Mouse (Mus musculus) CD8-positive naive resting alpha-beta T cell, adult 2 months (primary cell): ENCODE measurements at regions not wholly inside any gene's neighbourhood (a gene's known extent, or its start where the extent isn't known, plus 50 kb on each side); places are given as distances from the start of the nearest gene placed in this dataset.

Source experiments
- DNase-seq, 2 experiments: peaks; one replicate each; pipeline ENCODE4 v3.0.0; 2022; ENCODE audit warnings: low read depth in 2 of 2, low spot score in 2 of 2

DNA sequence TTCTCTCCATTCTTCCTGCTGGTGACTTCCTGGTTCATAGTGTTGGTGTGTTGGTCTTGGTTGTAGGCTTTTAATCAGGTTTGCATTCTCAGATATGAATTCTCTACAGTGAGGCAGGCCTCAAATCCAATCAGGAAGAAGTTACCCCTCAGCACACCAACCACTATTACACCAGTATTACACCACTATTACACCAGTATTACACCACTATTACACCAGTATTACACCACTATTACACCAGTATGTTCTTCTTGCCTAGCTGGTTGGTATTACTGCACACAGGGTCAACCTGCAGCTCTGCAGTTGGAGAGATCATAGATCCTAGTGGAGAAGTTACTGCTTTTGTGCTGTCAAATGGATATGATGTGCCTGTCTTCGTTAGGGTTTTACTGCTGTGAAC, 129.6 kb downstream of the Tmem17 start:
- no peak for DNase-seq

- DNase-seq = no peak
Measured at GRCm38 (mm10) chr11:22644010-22644625, 132.2 kb downstream of the Tmem17 start.

GRCm38 (mm10) chr11:22644877-22645276, 133.0 kb downstream of the Tmem17 start:
- DNase-seq = no peak

DNA sequence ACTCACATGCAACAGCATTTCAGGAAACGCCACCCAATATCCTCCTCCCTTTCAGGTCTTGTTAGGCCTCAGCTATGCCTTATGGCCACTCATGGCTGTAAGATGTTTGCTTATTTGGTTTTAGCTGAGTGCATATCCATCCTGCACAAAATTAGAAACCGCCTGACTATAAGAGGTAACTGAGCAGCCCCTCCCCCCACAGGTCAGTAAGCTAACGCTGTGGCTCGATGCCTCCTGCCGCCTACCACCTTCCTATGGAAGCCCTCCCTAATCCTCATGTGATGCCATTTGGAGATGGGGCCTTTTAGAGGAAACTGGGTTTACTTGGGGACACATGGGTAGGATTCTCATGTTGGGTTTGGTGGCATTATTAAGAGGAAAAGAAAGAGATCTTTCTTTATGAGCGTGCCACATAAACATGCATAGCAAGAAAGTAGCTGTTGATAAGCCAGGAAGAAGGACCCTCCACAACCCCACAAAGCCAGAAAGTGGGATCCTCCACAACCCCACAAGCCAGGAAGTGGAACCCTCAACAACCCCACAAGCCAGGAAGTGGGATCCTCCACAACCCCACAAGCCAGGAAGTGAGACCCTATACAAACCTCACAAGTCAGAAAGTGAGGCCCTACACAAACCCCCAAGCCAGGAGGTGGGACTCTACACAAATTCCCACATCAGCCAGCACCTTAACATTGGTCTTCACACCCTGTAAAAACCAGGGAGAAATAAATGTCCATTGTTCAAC, 134.5 kb downstream of the Tmem17 start:
- no peak for DNase-seq

GRCm38 (mm10) chr11:22648275-22648674, 136.4 kb downstream of the Tmem17 start:
- no peak for DNase-seq

GRCm38 (mm10) chr11:22650771-22651170, 138.9 kb downstream of the Tmem17 start:
- DNase-seq = no peak

- DNase-seq = no peak
Measured at GRCm38 (mm10) chr11:22651313-22651712, 139.4 kb downstream of the Tmem17 start.

DNA sequence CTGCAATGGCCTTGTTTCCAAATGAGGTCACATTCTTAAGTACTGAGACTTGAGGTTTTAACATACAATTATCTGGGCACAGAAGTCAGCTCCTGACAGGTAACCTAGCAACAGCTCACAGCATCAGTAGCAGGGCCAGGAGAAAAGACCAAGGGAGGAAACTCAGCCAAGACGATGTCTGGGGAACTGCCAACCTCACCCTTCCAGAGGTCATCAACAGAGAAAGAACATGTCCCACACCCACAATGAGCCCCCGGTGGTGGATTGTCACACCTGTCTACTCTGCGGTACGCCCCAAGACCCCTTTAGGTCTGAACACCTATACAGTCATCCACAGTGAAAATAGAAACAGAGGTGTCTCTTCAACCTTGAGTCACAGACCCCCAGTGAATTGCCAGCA, 140.0 kb downstream of the Tmem17 start:
- no peak for DNase-seq

- no peak for DNase-seq
Measured at GRCm38 (mm10) chr11:22652931-22653330, 141.0 kb downstream of the Tmem17 start.

- DNase-seq = no peak
Measured at GRCm38 (mm10) chr11:22653366-22653765, 141.5 kb downstream of the Tmem17 start.

GRCm38 (mm10) chr11:22657635-22658034, 145.7 kb downstream of the Tmem17 start:
- no peak for DNase-seq

- DNase-seq = no peak
Measured at GRCm38 (mm10) chr11:22661072-22661471, 149.2 kb downstream of the Tmem17 start.

DNA sequence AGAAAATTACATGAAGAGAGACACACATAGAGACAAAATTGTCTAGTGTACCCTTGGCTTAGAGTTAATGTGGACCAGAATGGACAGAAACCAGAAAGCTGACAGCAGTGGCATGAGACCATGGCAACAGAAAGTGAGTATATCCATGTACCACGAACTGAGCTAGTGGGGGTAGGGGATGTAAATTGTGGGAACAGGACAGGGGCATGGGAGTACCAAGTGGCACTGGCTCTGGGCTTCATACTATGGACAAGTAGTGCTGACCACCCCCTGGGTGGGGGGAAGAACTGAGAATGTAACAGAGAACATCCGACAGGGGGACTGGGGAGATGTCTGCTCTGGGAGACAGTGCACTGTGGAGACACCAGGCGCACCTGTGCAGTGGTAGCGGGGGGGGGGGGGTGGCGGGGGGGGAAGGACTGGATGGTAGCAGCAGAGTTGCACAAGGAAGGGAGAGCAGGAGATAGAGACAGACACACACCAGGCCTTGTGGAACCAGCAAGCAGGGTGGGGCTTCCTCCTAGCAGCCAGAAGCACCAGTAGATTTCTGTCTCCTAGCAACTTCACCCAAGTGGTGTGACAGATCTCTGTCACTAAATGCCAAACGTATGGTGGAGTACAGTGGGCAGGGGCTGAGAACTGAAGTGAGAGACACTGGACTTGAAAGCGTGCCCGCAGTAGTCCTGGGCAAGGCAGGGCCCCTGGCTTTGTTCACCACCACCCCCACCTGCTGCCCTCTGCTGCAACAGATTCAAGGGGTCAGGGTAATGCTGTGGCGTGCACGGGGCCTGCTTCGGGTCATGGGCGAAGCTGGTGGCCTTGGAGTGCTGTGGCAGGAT, 150.0 kb downstream of the Tmem17 start:
- no peak for DNase-seq

DNA sequence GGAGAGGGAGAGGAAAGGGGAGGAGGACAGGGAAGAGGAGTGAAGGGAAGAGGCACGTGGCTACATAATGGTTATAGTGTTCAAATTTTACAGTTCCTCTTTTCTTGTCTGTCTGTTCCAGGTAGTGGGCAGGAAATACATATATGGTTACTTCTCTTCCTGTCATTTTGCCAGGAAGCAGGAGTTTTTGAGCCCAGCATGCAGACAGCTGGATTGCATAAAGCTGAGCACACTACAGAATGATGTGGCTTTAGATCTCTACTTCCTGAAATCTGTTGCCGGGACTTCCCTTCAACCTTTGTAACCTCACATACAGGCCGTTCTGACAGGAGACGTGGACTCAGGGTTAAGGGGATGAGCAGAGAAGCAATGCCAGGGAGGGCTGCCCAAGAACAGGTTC, 154.1 kb downstream of the Tmem17 start:
- no peak for DNase-seq

- DNase-seq = no peak
Measured at GRCm38 (mm10) chr11:22666378-22666777, 154.5 kb downstream of the Tmem17 start.

DNA sequence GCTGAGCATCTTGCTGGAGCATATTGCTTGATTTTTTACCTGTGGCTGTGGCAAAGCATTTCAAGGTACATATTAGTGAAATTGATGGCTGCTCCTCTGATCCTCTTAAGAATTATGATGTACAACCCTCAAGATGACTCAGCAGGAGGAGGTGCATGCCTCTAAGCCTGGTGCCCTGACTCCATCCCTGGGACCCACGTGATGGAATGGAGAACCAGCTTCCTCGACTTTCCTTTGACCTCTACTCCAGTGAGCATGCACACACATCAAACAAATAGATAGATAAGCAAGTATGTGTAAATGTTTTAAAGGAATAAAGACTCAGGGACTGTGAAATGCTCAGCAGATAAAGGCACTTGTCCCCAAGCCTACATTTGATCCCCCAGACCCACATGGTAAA, 156.3 kb downstream of the Tmem17 start:
- no peak for DNase-seq

- no peak for DNase-seq
Measured at GRCm38 (mm10) chr11:22669267-22669666, 157.4 kb downstream of the Tmem17 start.

GRCm38 (mm10) chr11:22671791-22672490, 160.1 kb downstream of the Tmem17 start:
- no peak for DNase-seq

DNA sequence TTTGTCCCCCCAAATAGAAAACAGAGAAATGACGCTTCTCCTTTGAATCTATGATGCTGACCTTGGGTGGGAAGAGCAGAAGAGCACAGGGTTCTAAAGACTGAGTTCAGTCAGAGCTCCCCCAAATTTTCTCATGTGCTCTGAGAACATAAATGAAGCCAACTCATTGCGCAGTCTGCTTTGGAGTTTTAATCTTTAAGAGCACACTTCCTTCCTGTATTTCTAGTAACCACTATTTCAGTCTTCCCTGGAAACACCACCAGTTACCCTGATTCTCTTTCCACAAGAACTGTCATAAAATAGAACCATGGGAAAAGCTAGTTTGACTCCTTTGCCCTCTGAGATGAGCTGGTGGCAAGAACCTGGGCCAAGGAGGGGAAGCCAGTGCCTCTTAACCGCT, 163.2 kb downstream of the Tmem17 start:
- DNase-seq = no peak

DNA sequence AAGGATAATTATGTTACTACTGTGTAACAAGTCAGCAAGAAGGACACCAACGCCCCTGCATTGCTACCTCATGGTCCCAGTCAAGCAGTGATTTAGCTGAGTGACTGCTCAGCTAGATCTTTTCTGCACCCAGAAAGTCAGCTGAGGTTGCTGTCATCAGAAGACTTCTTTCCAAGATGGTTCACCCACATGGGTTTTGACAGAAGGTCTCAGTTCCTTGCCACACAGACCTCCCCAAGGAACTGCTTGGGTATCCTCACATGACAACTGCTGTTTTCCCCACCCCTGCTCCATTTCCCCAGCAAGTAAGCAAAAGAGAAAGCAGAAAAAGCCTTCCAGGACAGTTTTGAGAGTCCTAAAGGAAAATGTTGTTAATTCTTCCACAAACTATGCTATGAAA, 163.9 kb downstream of the Tmem17 start:
- DNase-seq = no peak

- DNase-seq = peak in 1 of 2 experiments; percentile 24
Measured at GRCm38 (mm10) chr11:22677337-22677736, 165.4 kb downstream of the Tmem17 start.
